Mouse (Mus musculus) brain, adult 10 weeks (tissue): ENCODE results near the gene Dmrt3. TPM values are rescaled to one million over a fixed set of nuclear protein-coding genes. Genes with fewer than 3 reads are reported as not detected.

Experiments
- polyA plus RNA-seq: library from polyadenylated mRNA; stranded (reverse); fragments of 350-450 nt; fragmentation: Illumina TruSeq; extraction: RNeasy Lipid Tissue Mini Kit (QIAGEN cat#74804); gene quantifications from one replicate; pipeline ENCODE4 v1.2.3, GENCODE M21; 2015; ENCODE audit warnings: low read depth, low replicate concordance

Dmrt3 gene
- polyA plus RNA-seq: not detected

DNA sequence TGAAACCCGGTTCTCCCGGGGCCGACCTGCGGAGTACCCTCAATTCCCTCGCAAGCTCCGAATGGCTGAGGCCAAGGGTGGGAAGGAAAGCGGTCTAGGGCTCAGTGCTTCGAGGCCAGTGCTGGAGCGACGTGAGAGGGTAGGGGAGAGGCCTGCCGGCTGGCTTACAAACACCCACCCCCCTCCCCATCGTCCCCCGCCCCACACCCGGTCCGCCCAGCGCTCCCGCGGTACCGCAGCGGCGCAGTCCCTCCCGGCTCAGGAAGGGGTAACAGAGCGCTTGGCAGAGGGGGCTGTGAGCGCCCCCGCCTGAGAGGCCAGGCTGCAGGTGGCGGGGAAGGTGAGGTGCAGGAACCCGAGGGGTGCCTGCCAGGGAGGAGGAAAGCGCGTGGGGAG lies at the start of gene Dmrt3:
Gene Dmrt3, plus strand, starts transcription at position 287 of the 396 bp plus-strand sequence.

DNA sequence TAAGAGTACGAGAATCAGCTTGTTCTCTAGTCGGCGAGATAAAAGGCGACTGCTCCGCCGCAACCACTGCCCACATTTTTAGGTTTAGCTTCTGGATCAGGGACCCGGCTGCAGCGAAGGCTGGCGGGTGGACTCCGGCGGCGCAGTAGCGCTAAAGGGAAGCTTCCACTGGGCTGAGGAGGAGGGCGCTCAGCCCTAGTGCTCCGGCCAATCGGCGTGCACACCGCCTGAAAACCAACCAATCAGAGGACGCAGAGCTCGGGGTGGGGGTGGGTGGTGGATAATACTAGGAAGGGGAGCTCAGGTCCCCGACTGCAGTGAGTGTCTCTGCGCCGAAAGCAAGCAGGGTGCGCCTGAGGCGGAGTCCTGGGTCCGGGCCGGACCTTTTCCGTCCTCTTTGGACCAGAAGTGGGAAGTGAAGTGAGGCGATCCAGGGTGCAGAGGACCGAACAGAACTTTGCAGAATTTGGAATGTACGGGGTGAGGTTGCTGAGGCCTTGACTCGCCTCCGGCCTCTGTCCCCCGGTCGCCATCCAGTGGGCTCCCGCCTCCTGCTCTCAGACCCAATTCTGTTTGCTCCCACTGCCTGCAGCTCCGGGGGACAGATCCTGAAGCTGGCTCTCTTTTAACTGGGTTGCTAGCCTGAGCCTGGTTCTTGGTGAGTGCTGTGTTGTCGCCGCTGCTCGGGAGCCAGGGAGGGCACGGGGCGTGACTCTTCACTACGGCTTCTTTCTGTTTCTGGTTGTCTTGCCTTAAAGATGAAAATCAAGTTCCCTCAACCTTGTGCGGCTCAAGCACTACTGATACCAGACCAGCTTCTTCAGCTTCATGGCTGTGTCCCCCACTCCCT lies 62.2 kb downstream of the Dmrt3 start, which contains the start of gene Dmrt2:
Gene Dmrt2, plus strand, starts transcription at position 311 of the 850 bp plus-strand sequence.

Other genes starting within 250 kb of the Dmrt3 start
- gene Dmrt1, start 104.7 kb upstream of the Dmrt3 start, polyA plus RNA-seq: not detected
- gene Dmrt2, start 62.1 kb downstream of the Dmrt3 start, polyA plus RNA-seq: 0.68 TPM